Mouse (Mus musculus) embryonic facial prominence, embryonic 11.5 days (tissue): ENCODE measurements at regions not wholly inside any gene's neighbourhood (a gene's known extent, or its start where the extent isn't known, plus 50 kb on each side); places are given as distances from the start of the nearest gene placed in this dataset.
A peak's percentile ranks its signal among the peaks of the same experiment; 100 is the strongest.

ENCODE experiments used
- ATAC-seq: fragments of 200-750 bp; cut with Nextera tagmentation; replicated peaks from 2 replicates; pipeline ENCODE4 v1.8.0; 2017; ENCODE audit warnings: low read depth; ENCODE audit not compliant: insufficient number of reproducible peaks, low FRiP score, low TSS enrichment
- DNase-seq: peaks from one replicate; pipeline ENCODE4 v3.0.0-alpha.2; 2015; ENCODE audit warnings: low spot score
- H3K27ac ChIP-seq: fragments of 300-500 bp; sonication (generic); replicated peaks from 2 replicates; pipeline ENCODE4 v1.5.1; 2014; ENCODE audit warnings: mild to moderate bottlenecking, low read depth, low read length, control low read depth
- H3K27me3 ChIP-seq: fragments of 300-500 bp; sonication (generic); 2 replicates; pipeline ENCODE4 v1.6.1; 2014; ENCODE audit warnings: mild to moderate bottlenecking, low read length, moderate library complexity, mixed read lengths; ENCODE audit not compliant: control insufficient read depth, insufficient read depth
- H3K36me3 ChIP-seq: fragments of 300-500 bp; sonication (generic); replicated peaks from 2 replicates; pipeline ENCODE4 v1.6.1; 2014; ENCODE audit warnings: low read depth, mild to moderate bottlenecking, low read length, moderate library complexity, mixed read lengths; ENCODE audit not compliant: control insufficient read depth, insufficient read depth
- H3K4me1 ChIP-seq: fragments of 300-500 bp; sonication (generic); 2 replicates; pipeline ENCODE4 v1.6.1; 2014; ENCODE audit warnings: low read length, mixed read lengths; ENCODE audit not compliant: control insufficient read depth, insufficient read depth
- H3K4me2 ChIP-seq: fragments of 300-500 bp; sonication (generic); 2 replicates; pipeline ENCODE4 v1.6.1; 2014; ENCODE audit warnings: low read depth, mild to moderate bottlenecking, control low read depth, low read length, moderate library complexity
- H3K4me3 ChIP-seq: fragments of 300-500 bp; sonication (generic); 2 replicates; pipeline ENCODE4 v1.5.1; 2014; ENCODE audit warnings: low read depth, low read length, control low read depth
- H3K9ac ChIP-seq: fragments of 300-500 bp; sonication (generic); replicated peaks from 2 replicates; pipeline ENCODE4 v1.6.1; 2014; ENCODE audit warnings: mild to moderate bottlenecking, control low read depth, low read length
- H3K9me3 ChIP-seq: fragments of 300-500 bp; sonication (generic); replicated peaks from 2 replicates; pipeline ENCODE4 v1.6.1; 2016; ENCODE audit warnings: mild to moderate bottlenecking, low read length, inconsistent platforms, mixed read lengths; ENCODE audit not compliant: control insufficient read depth
- WGBS: fragments of 180-500 bp; shearing (Covaris S2); extraction: QIAGEN DNeasy Blood & Tissue Kit; methylation state at CpG from one replicate; pipeline ENCODE4 v1.1.7; 2014; 5-methylcytosine and 5-hydroxymethylcytosine counted together

- Histone ChIP-seq H3K36me3 (no peaks in the 10 kb centered on the region), H3K4me2 (no peak overlapping the region), H3K9me3 (no peaks in the 10 kb centered on the region), H3K27ac (peak overlapping the region; percentile 39; the same call in 1 of the 2 replicates), H3K4me3 (no peak overlapping the region), H3K27me3 (no peaks in the 10 kb centered on the region), H3K4me1 (no peaks in the 10 kb centered on the region; the same call in 1 of the 2 replicates), H3K9ac (peak overlapping the region; percentile 18; the same call in 1 of the 2 replicates)
- 29% methylated on average over 14 of the region's 14 CpGs for WGBS
- ATAC-seq, result no peak; the same call in 1 of the 2 replicates
- peak; percentile 66 for DNase-seq
Observed at GRCm38 (mm10) chr12:80013904-80014597, 98.8 kb downstream of the Zfp36l1 start.

DNA sequence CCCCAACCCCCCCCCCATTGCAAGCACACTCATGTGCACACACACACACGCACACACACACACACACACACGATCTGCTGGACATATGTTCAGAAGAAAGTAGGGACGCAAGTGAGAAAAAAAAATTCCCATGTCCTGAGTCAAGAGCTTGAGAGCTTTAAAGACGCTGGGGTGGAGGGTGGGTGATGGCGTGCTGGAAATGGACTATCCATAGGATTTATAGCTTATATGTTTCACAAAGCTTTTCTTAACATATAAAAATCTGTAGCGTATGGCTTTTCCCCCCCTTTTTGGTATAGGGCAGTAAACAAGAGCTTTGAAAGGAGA is 99.3 kb downstream of the Zfp36l1 start:
- no peak overlapping the region for H3K4me3 ChIP-seq
- H3K27ac ChIP-seq, result no peak overlapping the region
- no peaks in the 10 kb centered on the region for H3K36me3 ChIP-seq
- WGBS, result 75% methylated on average over 6 of the region's 6 CpGs
- no peaks in the 10 kb centered on the region for H3K27me3 ChIP-seq
- no peak overlapping the region for H3K9ac ChIP-seq
- DNase-seq (no peak), ATAC-seq (no peak)
- H3K4me1 ChIP-seq, result no peaks in the 10 kb centered on the region; the same call in 1 of the 2 replicates
- H3K9me3 ChIP-seq, result no peaks in the 10 kb centered on the region
- H3K4me2 ChIP-seq, result no peak overlapping the region

DNA sequence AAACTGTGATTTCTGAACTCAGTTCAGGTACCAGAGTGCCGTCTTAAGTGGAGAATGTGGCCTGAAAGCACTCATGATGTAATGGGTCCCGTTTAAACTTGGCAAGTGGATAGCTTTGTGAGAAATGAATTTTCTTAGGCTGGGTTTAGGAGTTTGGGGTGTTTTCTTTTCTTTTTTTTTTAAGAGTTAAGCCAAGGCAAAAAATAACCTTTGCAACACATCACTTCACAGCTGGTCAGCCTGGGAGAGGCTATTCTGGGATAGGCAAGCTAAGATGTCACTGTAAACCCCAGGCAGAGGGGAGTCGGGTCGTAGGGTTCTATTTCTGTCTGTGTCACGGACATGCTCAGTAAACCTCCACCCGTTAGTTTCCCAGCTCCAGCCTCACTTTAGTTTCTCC is 100.9 kb downstream of the Zfp36l1 start:
- Histone ChIP-seq H3K27ac (no peak overlapping the region), H3K36me3 (no peaks in the 10 kb centered on the region), H3K9me3 (no peaks in the 10 kb centered on the region), H3K4me3 (no peak overlapping the region), H3K4me1 (no peaks in the 10 kb centered on the region; the same call in 1 of the 2 replicates), H3K4me2 (no peak overlapping the region), H3K27me3 (no peaks in the 10 kb centered on the region), H3K9ac (no peak overlapping the region)
- WGBS, result 84% methylated on average over 6 of the region's 6 CpGs
- DNase-seq, result no peak
- ATAC-seq, result no peak

- H3K9ac ChIP-seq, result no peak overlapping the region
- H3K36me3 ChIP-seq, result no peaks in the 10 kb centered on the region
- no peak overlapping the region for H3K4me2 ChIP-seq
- H3K27ac ChIP-seq, result no peak overlapping the region
- H3K9me3 ChIP-seq, result no peaks in the 10 kb centered on the region
- H3K27me3 ChIP-seq, result no peaks in the 10 kb centered on the region
- 92% methylated on average over 1 of the region's 1 CpGs for WGBS
- no peak overlapping the region for H3K4me3 ChIP-seq
- ATAC-seq (no peak), DNase-seq (no peak)
- H3K4me1 ChIP-seq, result no peaks in the 10 kb centered on the region; the same call in 1 of the 2 replicates
Observed at GRCm38 (mm10) chr12:80010947-80011346, 101.9 kb downstream of the Zfp36l1 start.

DNA sequence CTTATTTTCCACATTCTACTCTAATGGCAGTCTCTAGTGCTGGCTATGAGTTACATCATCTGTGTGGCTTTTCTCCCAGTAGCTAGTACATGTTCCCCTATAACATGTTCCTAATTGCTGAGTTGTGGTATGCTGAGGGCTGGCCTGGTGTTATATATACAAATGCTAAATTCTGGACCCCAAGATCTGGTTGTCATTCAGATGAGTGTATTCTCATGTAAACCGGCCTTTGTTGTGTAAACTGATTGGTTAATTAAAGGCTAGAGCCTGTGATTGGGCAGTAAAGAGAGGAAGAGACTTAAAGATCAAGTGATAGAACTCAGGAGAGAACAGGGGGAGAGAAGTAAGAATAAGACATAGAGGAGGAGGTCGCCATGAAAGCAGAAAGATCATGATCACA is 102.6 kb downstream of the Zfp36l1 start:
- no peaks in the 10 kb centered on the region for H3K27me3 ChIP-seq
- no peaks in the 10 kb centered on the region; the same call in 1 of the 2 replicates for H3K4me1 ChIP-seq
- no peak overlapping the region for H3K4me3 ChIP-seq
- H3K27ac ChIP-seq, result no peak overlapping the region
- H3K9ac ChIP-seq, result no peak overlapping the region
- H3K36me3 ChIP-seq, result no peaks in the 10 kb centered on the region
- H3K9me3 ChIP-seq, result no peaks in the 10 kb centered on the region
- H3K4me2 ChIP-seq, result no peak overlapping the region
- DNase-seq, result no peak
- 51% methylated on average over 2 of the region's 2 CpGs for WGBS
- ATAC-seq, result no peak

GRCm38 (mm10) chr12:80007849-80008248 is 105.0 kb downstream of the Zfp36l1 start:
- Histone ChIP-seq H3K27ac (no peak overlapping the region), H3K36me3 (no peaks in the 10 kb centered on the region), H3K9me3 (no peaks in the 10 kb centered on the region), H3K27me3 (no peaks in the 10 kb centered on the region), H3K4me3 (no peak overlapping the region), H3K4me2 (no peak overlapping the region), H3K4me1 (no peaks in the 10 kb centered on the region), H3K9ac (no peak overlapping the region; the same call in 1 of the 2 replicates)
- 22% methylated on average over 7 of the region's 7 CpGs for WGBS
- ATAC-seq, result no peak
- DNase-seq, result no peak

DNA sequence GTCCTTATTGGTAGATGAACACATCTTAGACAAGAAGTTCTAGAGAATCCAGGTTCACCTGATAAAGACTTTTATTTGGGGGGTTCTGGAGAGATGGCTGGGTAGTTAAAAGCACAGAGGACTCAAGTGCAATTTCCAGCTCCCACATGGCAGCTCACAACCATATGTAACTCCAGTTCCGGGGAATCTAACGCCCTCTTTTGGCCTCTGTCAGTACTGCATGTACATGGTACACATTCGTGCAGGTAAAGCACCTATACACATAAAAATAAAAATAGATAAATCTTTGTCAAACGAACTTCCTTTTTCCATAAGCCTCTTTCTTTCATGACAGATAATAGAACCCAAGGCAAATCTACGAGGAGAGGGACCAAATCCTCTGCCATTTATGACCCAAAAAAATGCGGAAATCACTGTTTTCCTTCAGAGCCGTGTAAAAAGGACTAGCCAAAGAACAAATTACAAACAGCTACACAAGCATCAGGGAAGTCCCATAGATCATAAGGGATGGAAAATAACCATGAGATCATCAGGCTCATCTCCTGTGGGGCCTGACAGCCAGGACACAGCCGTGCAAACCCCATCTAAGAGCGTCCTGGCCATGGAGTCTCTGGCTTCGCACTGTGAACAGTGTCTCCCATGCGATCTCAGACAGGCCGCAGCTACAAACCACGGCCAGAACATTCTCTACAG is 107.4 kb downstream of the Zfp36l1 start:
- ATAC-seq, result no peak
- Histone ChIP-seq H3K4me2 (no peak overlapping the region), H3K9me3 (no peaks in the 10 kb centered on the region), H3K27me3 (no peaks in the 10 kb centered on the region), H3K9ac (no peak overlapping the region), H3K4me1 (peaks cover 4% of the 10 kb centered on the region; the same call in 1 of the 2 replicates), H3K27ac (no peak overlapping the region), H3K36me3 (no peaks in the 10 kb centered on the region), H3K4me3 (no peak overlapping the region)
- no peak for DNase-seq
- 86% methylated on average over 13 of the region's 13 CpGs for WGBS

GRCm38 (mm10) chr12:80004575-80004974 is 108.2 kb downstream of the Zfp36l1 start:
- H3K9me3 ChIP-seq, result no peaks in the 10 kb centered on the region
- H3K4me2 ChIP-seq, result no peak overlapping the region

More at GRCm38 (mm10) chr12:80004575-80004974, 108.2 kb downstream of the Zfp36l1 start:
- Histone ChIP-seq H3K27me3 (no peaks in the 10 kb centered on the region), H3K4me3 (no peak overlapping the region), H3K9ac (no peak overlapping the region), H3K27ac (no peak overlapping the region), H3K36me3 (no peaks in the 10 kb centered on the region), H3K4me1 (peaks cover 4% of the 10 kb centered on the region; the same call in 1 of the 2 replicates)
- ATAC-seq (no peak), DNase-seq (no peak)
- 88% methylated on average over 6 of the region's 6 CpGs for WGBS
